Comparison of ENCODE assay signal across 10 mouse cellular contexts in the genomic region with DNA sequence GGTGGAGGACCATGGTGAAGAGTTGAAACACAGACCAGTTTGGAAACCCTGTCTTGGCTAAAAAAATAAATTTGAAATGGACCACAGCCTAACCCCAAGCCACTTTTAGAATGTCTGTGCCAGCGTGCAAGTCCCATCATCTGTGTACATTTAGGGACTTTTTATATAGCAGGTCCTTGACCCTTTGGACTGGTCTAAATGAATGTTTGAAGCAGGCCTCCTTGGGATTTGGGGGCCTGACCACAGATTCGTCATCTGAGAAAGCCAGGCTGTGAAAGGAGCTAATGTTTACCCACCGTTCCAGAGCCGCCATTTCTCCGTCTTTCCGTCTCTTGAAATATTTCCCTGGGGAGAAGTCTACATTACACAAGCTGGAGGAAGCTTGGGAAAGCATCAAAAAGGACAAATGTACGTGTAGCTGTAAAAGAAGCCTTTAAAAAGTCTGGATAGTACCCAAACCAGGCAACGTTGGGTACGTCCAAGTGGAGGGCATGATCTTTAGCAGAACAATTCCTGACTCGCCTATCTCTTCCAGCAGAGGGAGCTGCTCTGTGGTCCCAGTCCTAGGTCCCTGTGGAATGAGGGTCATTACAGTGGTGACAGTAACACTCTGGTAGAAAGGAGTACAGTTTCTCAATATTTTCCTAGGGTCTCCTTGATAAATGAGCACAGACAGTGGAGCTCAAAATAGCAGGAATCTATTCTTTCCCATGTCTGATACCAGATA.
DNase-seq lines count a peak whose midpoint lies in the region; ATAC-seq and TF ChIP-seq lines count a peak whose summit lies in the region.
"Had no signal": no experiment of that assay in that cellular context is flagged by ENCODE, and none has a peak within 500 bp of the region (broad histone marks: within the 10 kb centered on the region; RNA-seq: fewer than 3 reads in every experiment).

No protein-coding gene starts in this region.

- H3K36me3 ChIP-seq in embryonic facial prominence, embryonic 11.5 days (replicated peaks; ENCODE audit: control insufficient read depth, insufficient read depth, low read depth, low read length), result no peaks in the 10 kb centered on the region
- no peaks in the 10 kb centered on the region for H3K36me3 ChIP-seq in embryonic facial prominence, embryonic 10.5 days (replicated peaks)
- no peaks in the 10 kb centered on the region for H3K36me3 ChIP-seq in midbrain, embryonic 10.5 days
- no peaks in the 10 kb centered on the region for H3K36me3 ChIP-seq in midbrain, embryonic 15.5 days (replicated peaks)
- no peaks in the 10 kb centered on the region for H3K36me3 ChIP-seq in intestine, embryonic 15.5 days
- H3K36me3 ChIP-seq: neural tube, embryonic 12.5 days had no signal

- no peak overlapping the region for H3K9ac ChIP-seq in embryonic facial prominence, embryonic 11.5 days (replicated peaks; ENCODE audit: low read length)
- H3K9ac ChIP-seq in midbrain, embryonic 15.5 days, result no peak overlapping the region
- H3K9ac ChIP-seq in intestine, embryonic 15.5 days, result no peak overlapping the region
- H3K9ac ChIP-seq: neural tube, embryonic 12.5 days had no signal

- peak; percentile 37 for DNase-seq in embryonic facial prominence, embryonic 11.5 days (ENCODE audit: low spot score)
- no peak for DNase-seq in embryonic facial prominence, embryonic 10.5 days (ENCODE audit: low spot score)
- DNase-seq in midbrain, embryonic 10.5 days (ENCODE audit: low spot score), result peak; percentile 15
- DNase-seq in cerebellum, adult 2 months, result peak in 1 of 2 experiments; percentile 21
- peak; percentile 44 for DNase-seq in kidney, adult 9 months
- no peak for DNase-seq in Muller cell, postnatal 12 days (ENCODE audit: inconsistent ontology term)

- H3K9me3 ChIP-seq in embryonic facial prominence, embryonic 11.5 days (replicated peaks; ENCODE audit: control insufficient read depth, low read length), result no peaks in the 10 kb centered on the region
- peaks cover 4% of the 10 kb centered on the region; the same call in 1 of the 2 replicates for H3K9me3 ChIP-seq in embryonic facial prominence, embryonic 10.5 days
- H3K9me3 ChIP-seq in midbrain, embryonic 10.5 days (replicated peaks), result no peaks in the 10 kb centered on the region
- no peaks in the 10 kb centered on the region for H3K9me3 ChIP-seq in midbrain, embryonic 15.5 days
- no peaks in the 10 kb centered on the region for H3K9me3 ChIP-seq in intestine, embryonic 15.5 days
- H3K9me3 ChIP-seq: neural tube, embryonic 12.5 days had no signal

- no peaks in the 10 kb centered on the region for H3K4me1 ChIP-seq in embryonic facial prominence, embryonic 11.5 days (ENCODE audit: control insufficient read depth, insufficient read depth, low read length)
- no peaks in the 10 kb centered on the region for H3K4me1 ChIP-seq in embryonic facial prominence, embryonic 10.5 days
- no peaks in the 10 kb centered on the region for H3K4me1 ChIP-seq in midbrain, embryonic 10.5 days
- no peaks in the 10 kb centered on the region for H3K4me1 ChIP-seq in midbrain, embryonic 15.5 days
- H3K4me1 ChIP-seq in cerebellum, adult 2 months (ENCODE audit: control insufficient read depth, insufficient read depth, low read length), result no peaks in the 10 kb centered on the region
- H3K4me1 ChIP-seq in intestine, embryonic 15.5 days (replicated peaks), result no peaks in the 10 kb centered on the region
- H3K4me1 ChIP-seq: neural tube, embryonic 12.5 days had no signal

- H3K27ac ChIP-seq in embryonic facial prominence, embryonic 11.5 days (replicated peaks; ENCODE audit: low read depth, low read length), result no peak overlapping the region
- no peak overlapping the region for H3K27ac ChIP-seq in embryonic facial prominence, embryonic 10.5 days (replicated peaks)
- H3K27ac ChIP-seq in midbrain, embryonic 10.5 days (replicated peaks), result no peak overlapping the region
- H3K27ac ChIP-seq in midbrain, embryonic 15.5 days, result no peak overlapping the region
- no peak overlapping the region for H3K27ac ChIP-seq in cerebellum, adult 2 months (ENCODE audit: insufficient read depth, low read length)
- no peak overlapping the region for H3K27ac ChIP-seq in intestine, embryonic 15.5 days
- H3K27ac ChIP-seq: neural tube, embryonic 12.5 days had no signal

- no peak for ATAC-seq in embryonic facial prominence, embryonic 11.5 days (replicated peaks; ENCODE audit: insufficient number of reproducible peaks, low FRiP score, low TSS enrichment, low read depth)
- no peak for ATAC-seq in midbrain, embryonic 15.5 days (replicated peaks)
- ATAC-seq in intestine, embryonic 15.5 days, result no peak

- WGBS in embryonic facial prominence, embryonic 11.5 days, result 60% methylated on average over 10 of the region's 10 CpGs
- WGBS in embryonic facial prominence, embryonic 10.5 days, result 63% methylated on average over 10 of the region's 10 CpGs
- 72% methylated on average over 10 of the region's 10 CpGs for WGBS in midbrain, embryonic 10.5 days
- 73% methylated on average over 10 of the region's 10 CpGs for WGBS in midbrain, embryonic 15.5 days
- WGBS in cerebellum, adult 2 months, result 78% methylated on average over 10 of the region's 10 CpGs
- WGBS in intestine, embryonic 15.5 days, result 55% methylated on average over 10 of the region's 10 CpGs

- peak; percentile 53 for TF ChIP-seq CTCF in cerebellum, adult 2 months (IDR thresholded peaks at IDR 0.05; ENCODE audit: borderline replicate concordance, insufficient read depth, low read depth, low read length)

- no peak overlapping the region for H3K4me2 ChIP-seq in embryonic facial prominence, embryonic 11.5 days (ENCODE audit: low read depth, low read length)
- no peak overlapping the region for H3K4me2 ChIP-seq in midbrain, embryonic 15.5 days
- no peak overlapping the region for H3K4me2 ChIP-seq in intestine, embryonic 15.5 days (replicated peaks)
- H3K4me2 ChIP-seq: neural tube, embryonic 12.5 days had no signal

- H3K27me3 ChIP-seq in embryonic facial prominence, embryonic 11.5 days (ENCODE audit: control insufficient read depth, insufficient read depth, low read length), result no peaks in the 10 kb centered on the region
- H3K27me3 ChIP-seq in embryonic facial prominence, embryonic 10.5 days (replicated peaks; ENCODE audit: low read depth, poor library complexity, severe bottlenecking), result no peaks in the 10 kb centered on the region
- no peaks in the 10 kb centered on the region for H3K27me3 ChIP-seq in midbrain, embryonic 10.5 days (ENCODE audit: low read depth, poor library complexity, severe bottlenecking)
- no peaks in the 10 kb centered on the region for H3K27me3 ChIP-seq in midbrain, embryonic 15.5 days (replicated peaks)
- H3K27me3 ChIP-seq in cerebellum, adult 2 months (ENCODE audit: control insufficient read depth, insufficient read depth, low read length), result no peaks in the 10 kb centered on the region
- H3K27me3 ChIP-seq in intestine, embryonic 15.5 days (replicated peaks), result no peaks in the 10 kb centered on the region
- H3K27me3 ChIP-seq: neural tube, embryonic 12.5 days had no signal

- H3K4me3 ChIP-seq in embryonic facial prominence, embryonic 11.5 days (ENCODE audit: low read depth, low read length), result no peak overlapping the region
- no peak overlapping the region for H3K4me3 ChIP-seq in embryonic facial prominence, embryonic 10.5 days
- no peak overlapping the region for H3K4me3 ChIP-seq in midbrain, embryonic 10.5 days
- H3K4me3 ChIP-seq in midbrain, embryonic 15.5 days, result no peak overlapping the region
- no peak overlapping the region for H3K4me3 ChIP-seq in cerebellum, adult 2 months (replicated peaks; ENCODE audit: insufficient read depth, low read depth, low read length)
- no peak overlapping the region for H3K4me3 ChIP-seq in intestine, embryonic 15.5 days (replicated peaks)
- H3K4me3 ChIP-seq: erythroblast, embryonic 14.5 days; neural tube, embryonic 12.5 days had no signal

- TF ChIP-seq POLR2A in cerebellum, adult 2 months (IDR thresholded peaks at IDR 0.05; ENCODE audit: borderline replicate concordance, insufficient read depth, low read length), result no peak

Comparison
In these comparisons a context has a peak if more than half of its experiments do, and no peak if none do; other contexts are left out.
1. DNase-seq: peak in embryonic facial prominence, embryonic 11.5 days (single experiment), midbrain, embryonic 10.5 days (single experiment) and kidney, adult 9 months (single experiment); none in embryonic facial prominence, embryonic 10.5 days (single experiment) and Muller cell, postnatal 12 days (single experiment).